Mouse (Mus musculus) B cell, adult 67 days (primary cell): ENCODE measurements around the gene Cdc34. TPM values are rescaled to one million over a fixed set of nuclear protein-coding genes. Genes with fewer than 3 reads are reported as not detected.

ENCODE experiments used
- total RNA-seq, 2 experiments: library from RNA; stranded (reverse); gene quantifications; 4 replicates each; pipeline ENCODE4 v1.2.4; 2023

The Cdc34 gene
- total RNA-seq = 10 to 100 TPM; 63.2 to 75.0 TPM

GRCm38 (mm10) chr10:79681591-79682245, at the start of gene Cdc34:
Gene Cdc34 (plus strand): TSS chr10:79682195.

GRCm38 (mm10) chr10:79637128-79638110, 44.6 kb upstream of the Cdc34 start, which contains the start of gene Shc2:
Gene Shc2 (minus strand): TSS chr10:79637918.

GRCm38 (mm10) chr10:79645711-79646110, 36.3 kb upstream of the Cdc34 start, which contains the start of gene Odf3l2:
Gene Odf3l2 (minus strand): TSS chr10:79645738.

GRCm38 (mm10) chr10:79664131-79664665, 17.8 kb upstream of the Cdc34 start, which contains the start of gene Madcam1:
Gene Madcam1 (plus strand): TSS chr10:79664559.

GRCm38 (mm10) chr10:79668771-79669575, 13.0 kb upstream of the Cdc34 start, which contains the start of gene Tpgs1:
Gene Tpgs1 (plus strand): TSS chr10:79669369.

GRCm38 (mm10) chr10:79688720-79689119, 6.7 kb downstream of the Cdc34 start, which contains the start of gene Gzmm:
Gene Gzmm (plus strand): TSS chr10:79689020.

GRCm38 (mm10) chr10:79704065-79704969, 22.3 kb downstream of the Cdc34 start, which contains the start of gene Bsg:
Gene Bsg (plus strand): TSS chr10:79704491.

GRCm38 (mm10) chr10:79716254-79716987, 34.4 kb downstream of the Cdc34 start, which contains the start of gene Hcn2:
Gene Hcn2 (plus strand): TSS chr10:79716634.

Other genes starting within 250 kb of the Cdc34 start
- gene Vmn2r83, start 213.5 kb upstream of the Cdc34 start, total RNA-seq = not detected
- 1 to 10 TPM; 3.9 to 4.1 TPM for gene Plpp2, start 148.4 kb upstream of the Cdc34 start, total RNA-seq
- 10 to 100 TPM; 43.0 to 53.7 TPM for gene Mier2, start 127.0 kb upstream of the Cdc34 start, total RNA-seq
- under 1 TPM in 1 of 2 experiments, not detected in 1; 0.93 TPM for gene Theg, start 94.9 kb upstream of the Cdc34 start, total RNA-seq
- not detected for gene C2cd4c, start 68.2 kb upstream of the Cdc34 start, total RNA-seq
- not detected for gene Shc2, start 44.3 kb upstream of the Cdc34 start, total RNA-seq
- gene Odf3l2, start 36.5 kb upstream of the Cdc34 start, total RNA-seq = not detected
- gene Madcam1, start 17.6 kb upstream of the Cdc34 start, total RNA-seq = not detected
- 10 to 100 TPM; 18.5 to 20.8 TPM for gene Tpgs1, start 12.8 kb upstream of the Cdc34 start, total RNA-seq
- gene Gzmm, start 6.8 kb downstream of the Cdc34 start, total RNA-seq = 1 to 10 TPM; 1.6 to 1.9 TPM
- gene Bsg, start 22.3 kb downstream of the Cdc34 start, total RNA-seq = 100 to 1,000 TPM; 103 to 111 TPM
- under 1 TPM; 0.18 to 0.35 TPM for gene Hcn2, start 34.4 kb downstream of the Cdc34 start, total RNA-seq
- gene Polrmt, start 64.4 kb downstream of the Cdc34 start, total RNA-seq = 10 to 100 TPM; 64.8 to 74.2 TPM
- gene Fgf22, start 72.9 kb downstream of the Cdc34 start, total RNA-seq = not detected
- 10 to 100 TPM; 56.5 to 58.6 TPM for gene Rnf126, start 84.8 kb downstream of the Cdc34 start, total RNA-seq
- gene Fstl3, start 95.1 kb downstream of the Cdc34 start, total RNA-seq = 1 to 10 TPM; 1.8 to 2.0 TPM
- not detected for gene Prss57, start 108.8 kb downstream of the Cdc34 start, total RNA-seq
- gene Palm, start 111.4 kb downstream of the Cdc34 start, total RNA-seq = 1 to 10 TPM; 4.9 to 5.1 TPM
- under 1 TPM in 1 of 2 experiments, not detected in 1; 0.23 TPM for gene Misp, start 138.8 kb downstream of the Cdc34 start, total RNA-seq
- gene Ptbp1, start 172.2 kb downstream of the Cdc34 start, total RNA-seq = 100 to 1,000 TPM; 437 to 440 TPM
- not detected for gene Prtn3, start 192.3 kb downstream of the Cdc34 start, total RNA-seq
- under 1 TPM; 0.47 to 0.70 TPM for gene Plppr3, start 192.4 kb downstream of the Cdc34 start, total RNA-seq
- not detected for gene Elane, start 204.1 kb downstream of the Cdc34 start, total RNA-seq
- not detected for gene Cfd, start 208.7 kb downstream of the Cdc34 start, total RNA-seq
- 10 to 100 TPM; 73.7 to 75.0 TPM for gene Med16, start 226.7 kb downstream of the Cdc34 start, total RNA-seq
- gene Gm26602, start 228.7 kb downstream of the Cdc34 start, total RNA-seq = not detected
- gene Kiss1r, start 234.8 kb downstream of the Cdc34 start, total RNA-seq = under 1 TPM; 0.50 to 0.93 TPM
- 10 to 100 TPM; 94.6 to 97.9 TPM for gene R3hdm4, start 239.0 kb downstream of the Cdc34 start, total RNA-seq
- 10 to 100 TPM; 40.0 to 49.7 TPM for gene Arid3a, start 244.8 kb downstream of the Cdc34 start, total RNA-seq